Mouse (Mus musculus) activated CD4-positive, CD25-positive, alpha-beta regulatory T cell (primary cell): ENCODE results near the gene Sptssb. TPM values are rescaled to one million over a fixed set of nuclear protein-coding genes. Genes with fewer than 3 reads are reported as not detected.

Experiments
- polyA plus RNA-seq, 2 experiments: library from polyadenylated mRNA; unstranded; fragments of 100-300 nt; shearing (Covaris generic); gene quantifications; one replicate each; pipeline ENCODE4 v1.2.1; 2017

Gene Sptssb
- not detected for polyA plus RNA-seq

GRCm38 (mm10) chr3:69859858-69860588 is at the start of gene Sptssb:
Sptssb (minus strand) TSS chr3:69859940.

Other genes with a start within 250 kb of the Sptssb start
- 100 to 1,000 TPM; 123 to 153 TPM for gene Nmd3, start 138.0 kb downstream of the Sptssb start, polyA plus RNA-seq
- gene Otol1, start 147.7 kb upstream of the Sptssb start, polyA plus RNA-seq: not detected